Mouse (Mus musculus): ENCODE results near the gene Pnldc1. TPM values are rescaled to one million over a fixed set of nuclear protein-coding genes. Genes with fewer than 3 reads are reported as not detected.

The Pnldc1 gene
- polyA plus RNA-seq, 1 experiment = 17.1 TPM

DNA sequence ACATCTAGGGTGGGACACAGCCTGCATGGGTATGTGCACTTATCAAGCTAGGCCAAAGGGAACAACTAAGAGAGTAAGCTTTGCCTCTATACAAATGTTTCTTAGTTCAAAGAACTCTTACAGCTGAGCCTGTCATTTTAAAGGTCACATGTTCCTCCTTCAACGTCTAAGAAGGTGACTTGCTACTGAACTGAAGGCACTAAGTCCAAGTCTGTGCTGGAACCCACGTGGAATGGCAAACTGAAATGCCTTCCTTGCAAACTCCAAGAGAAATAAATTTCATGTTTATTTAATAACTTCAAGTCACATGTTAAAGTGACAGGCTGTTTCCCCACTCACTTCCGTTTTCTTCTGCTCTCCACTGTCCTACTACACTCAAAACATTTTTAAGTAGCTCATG is 52.6 kb downstream of the Pnldc1 start:
- Histone ChIP-seq H3K27me3 (ENCODE audit: control insufficient read depth, insufficient read depth, low read length) (no peaks in the 10 kb centered on the region), H3K36me3 (ENCODE audit: control insufficient read depth, insufficient read depth, low read length) (no peaks in the 10 kb centered on the region), H3K4me3 (ENCODE audit: control insufficient read depth, low read depth, low read length) (no peak overlapping the region), H3K4me1 (ENCODE audit: control insufficient read depth, insufficient read depth, low read length) (peaks cover 11% of the 10 kb centered on the region), H3K27ac (ENCODE audit: control insufficient read depth, insufficient read depth, low read depth, low read length) (no peak overlapping the region)
- no peak for TF ChIP-seq CTCF (IDR thresholded peaks at IDR 0.05; ENCODE audit: control insufficient read depth, insufficient read depth, insufficient replicate concordance, low read depth, low read length)
- no peak for TF ChIP-seq POLR2A (IDR thresholded peaks at IDR 0.05; ENCODE audit: control insufficient read depth, low read depth, low read length)

DNA sequence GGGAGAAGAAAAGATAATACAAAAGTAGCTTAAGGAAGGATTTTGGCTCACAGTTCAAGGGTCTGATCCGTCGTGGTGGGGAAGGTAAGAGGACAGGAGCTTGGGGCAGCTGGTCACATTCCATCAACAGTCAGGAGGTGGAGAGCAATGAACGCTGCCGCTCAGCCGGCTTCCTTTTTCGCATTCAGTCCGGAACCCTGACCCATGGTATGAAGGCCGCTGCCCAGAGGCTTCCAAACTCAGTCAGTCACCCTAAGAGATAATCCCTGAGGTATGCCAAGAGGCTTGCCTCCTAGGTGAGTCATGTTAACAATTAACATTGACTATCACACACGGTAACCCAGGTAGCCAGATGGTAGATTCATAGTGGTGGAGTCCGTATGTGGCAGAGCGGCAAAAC is 55.6 kb downstream of the Pnldc1 start:
- H3K4me3 ChIP-seq (ENCODE audit: control insufficient read depth, low read depth, low read length) = no peak overlapping the region
- no peak overlapping the region for H3K27ac ChIP-seq (ENCODE audit: control insufficient read depth, insufficient read depth, low read depth, low read length)
- no peak for TF ChIP-seq POLR2A (IDR thresholded peaks at IDR 0.05; ENCODE audit: control insufficient read depth, low read depth, low read length)
- TF ChIP-seq CTCF (IDR thresholded peaks at IDR 0.05; ENCODE audit: control insufficient read depth, insufficient read depth, insufficient replicate concordance, low read depth, low read length) = no peak
- H3K36me3 ChIP-seq (ENCODE audit: control insufficient read depth, insufficient read depth, low read length) = no peaks in the 10 kb centered on the region
- H3K27me3 ChIP-seq (ENCODE audit: control insufficient read depth, insufficient read depth, low read length) = no peaks in the 10 kb centered on the region
- H3K4me1 ChIP-seq (ENCODE audit: control insufficient read depth, insufficient read depth, low read length) = peaks cover 8% of the 10 kb centered on the region

DNA sequence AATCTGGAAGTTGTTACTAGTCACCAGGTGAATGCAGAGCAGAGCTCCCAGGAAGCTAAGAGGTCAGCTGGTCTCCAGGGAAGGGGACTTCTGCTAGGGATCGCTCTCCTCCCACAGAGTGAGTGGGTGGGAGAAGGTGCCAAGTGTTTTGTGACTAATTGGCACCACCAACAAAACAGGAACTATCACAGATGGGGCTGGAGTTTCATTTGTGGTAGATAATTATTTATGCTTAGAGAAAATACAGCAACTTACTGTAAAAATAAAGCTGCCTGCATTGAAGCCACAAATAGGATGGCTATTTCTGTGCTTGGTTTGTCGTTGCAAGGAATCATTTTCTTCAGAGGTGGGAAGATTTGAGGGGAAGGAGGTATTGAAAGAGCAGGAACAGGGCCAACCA is 56.2 kb downstream of the Pnldc1 start:
- TF ChIP-seq CTCF (IDR thresholded peaks at IDR 0.05; ENCODE audit: control insufficient read depth, insufficient read depth, insufficient replicate concordance, low read depth, low read length) (no peak), POLR2A (IDR thresholded peaks at IDR 0.05; ENCODE audit: control insufficient read depth, low read depth, low read length) (no peak)
- Histone ChIP-seq H3K36me3 (ENCODE audit: control insufficient read depth, insufficient read depth, low read length) (no peaks in the 10 kb centered on the region), H3K27me3 (ENCODE audit: control insufficient read depth, insufficient read depth, low read length) (no peaks in the 10 kb centered on the region), H3K27ac (ENCODE audit: control insufficient read depth, insufficient read depth, low read depth, low read length) (no peak overlapping the region), H3K4me3 (ENCODE audit: control insufficient read depth, low read depth, low read length) (no peak overlapping the region), H3K4me1 (ENCODE audit: control insufficient read depth, insufficient read depth, low read length) (peaks cover 8% of the 10 kb centered on the region)

DNA sequence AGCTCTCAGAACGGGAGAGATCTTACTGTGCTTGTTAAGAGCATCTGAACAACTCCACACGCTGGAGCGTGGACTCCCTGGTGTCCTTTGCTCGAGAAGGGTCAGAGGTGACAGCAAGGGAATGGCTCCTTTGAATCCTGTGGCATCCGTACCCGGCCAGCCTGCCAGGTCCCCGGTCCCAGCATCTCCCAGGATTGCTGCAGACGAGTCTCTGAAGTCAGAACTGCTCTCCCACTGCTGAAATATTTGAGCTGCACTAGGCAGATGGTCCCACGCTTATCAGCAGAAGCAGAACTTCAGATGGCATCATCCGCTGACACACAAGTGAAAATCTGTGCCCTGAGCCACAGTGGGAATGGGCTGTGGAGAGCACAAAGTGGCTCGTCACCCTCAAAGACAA is 58.3 kb downstream of the Pnldc1 start:
- Histone ChIP-seq H3K36me3 (ENCODE audit: control insufficient read depth, insufficient read depth, low read length) (no peaks in the 10 kb centered on the region), H3K4me3 (ENCODE audit: control insufficient read depth, low read depth, low read length) (no peak overlapping the region), H3K27ac (ENCODE audit: control insufficient read depth, insufficient read depth, low read depth, low read length) (no peak overlapping the region), H3K4me1 (ENCODE audit: control insufficient read depth, insufficient read depth, low read length) (peaks cover 8% of the 10 kb centered on the region), H3K27me3 (ENCODE audit: control insufficient read depth, insufficient read depth, low read length) (no peaks in the 10 kb centered on the region)
- no peak for TF ChIP-seq CTCF (IDR thresholded peaks at IDR 0.05; ENCODE audit: control insufficient read depth, insufficient read depth, insufficient replicate concordance, low read depth, low read length)
- no peak for TF ChIP-seq POLR2A (IDR thresholded peaks at IDR 0.05; ENCODE audit: control insufficient read depth, low read depth, low read length)

DNA sequence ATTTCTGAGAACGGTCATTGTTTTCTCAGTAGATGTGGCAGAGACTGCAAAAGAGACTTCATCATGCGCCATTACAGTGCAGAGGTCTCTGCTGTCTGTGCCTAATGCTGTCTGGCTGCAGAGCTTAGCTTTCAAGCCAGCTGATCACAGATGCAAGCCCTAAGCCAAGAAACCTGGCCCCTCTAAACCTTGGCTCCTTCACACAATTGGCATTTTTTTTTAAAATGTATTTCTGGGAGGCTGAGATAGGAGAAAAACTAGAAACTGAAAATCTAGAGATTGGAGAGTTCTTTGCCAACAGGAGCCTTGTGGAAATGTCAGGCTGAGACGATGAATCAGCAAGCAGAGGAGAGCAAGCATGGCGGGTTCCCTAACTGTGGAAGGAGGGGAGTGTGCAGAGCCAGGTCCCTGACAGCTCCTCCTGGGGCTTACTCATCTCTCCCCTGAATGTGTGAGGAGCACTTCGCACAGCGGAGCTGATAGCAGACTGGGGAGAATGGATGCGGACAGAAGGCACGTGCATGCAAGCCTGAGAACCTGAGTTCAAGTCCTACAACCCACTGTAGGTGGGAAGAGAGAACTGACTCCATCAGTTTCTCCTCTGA is 60.1 kb downstream of the Pnldc1 start:
- H3K36me3 ChIP-seq (ENCODE audit: control insufficient read depth, insufficient read depth, low read length) = no peaks in the 10 kb centered on the region
- H3K4me1 ChIP-seq (ENCODE audit: control insufficient read depth, insufficient read depth, low read length) = peaks cover 11% of the 10 kb centered on the region
- H3K27ac ChIP-seq (ENCODE audit: control insufficient read depth, insufficient read depth, low read depth, low read length) = no peak overlapping the region
- no peak overlapping the region for H3K4me3 ChIP-seq (ENCODE audit: control insufficient read depth, low read depth, low read length)
- TF ChIP-seq POLR2A (IDR thresholded peaks at IDR 0.05; ENCODE audit: control insufficient read depth, low read depth, low read length) = no peak
- H3K27me3 ChIP-seq (ENCODE audit: control insufficient read depth, insufficient read depth, low read length) = no peaks in the 10 kb centered on the region

DNA sequence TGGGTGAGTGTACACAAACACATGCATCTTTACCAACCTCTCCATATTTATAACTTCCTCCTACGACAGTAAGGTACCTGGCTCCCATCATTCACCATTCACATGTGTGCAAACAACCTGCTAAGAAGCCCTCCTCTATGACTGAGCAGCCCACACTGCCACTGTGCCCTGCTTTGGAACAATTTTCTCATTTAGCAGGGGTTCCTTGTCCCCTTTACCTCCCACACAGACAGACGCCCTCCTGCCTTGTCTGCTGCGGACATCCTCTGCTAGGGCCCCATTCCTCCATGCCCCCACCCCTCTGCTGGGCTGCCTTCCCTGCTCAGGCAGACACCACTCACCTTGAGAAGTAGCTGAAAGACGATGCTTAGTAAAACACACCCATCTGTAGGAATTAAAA is 62.3 kb downstream of the Pnldc1 start:
- H3K27ac ChIP-seq (ENCODE audit: control insufficient read depth, insufficient read depth, low read depth, low read length) = no peak overlapping the region
- H3K4me3 ChIP-seq (ENCODE audit: control insufficient read depth, low read depth, low read length) = no peak overlapping the region
- TF ChIP-seq POLR2A (IDR thresholded peaks at IDR 0.05; ENCODE audit: control insufficient read depth, low read depth, low read length) = no peak
- no peak for TF ChIP-seq CTCF (IDR thresholded peaks at IDR 0.05; ENCODE audit: control insufficient read depth, insufficient read depth, insufficient replicate concordance, low read depth, low read length)
- H3K4me1 ChIP-seq (ENCODE audit: control insufficient read depth, insufficient read depth, low read length) = peaks cover 4% of the 10 kb centered on the region; the same call in 1 of the 2 replicates
- no peaks in the 10 kb centered on the region for H3K36me3 ChIP-seq (ENCODE audit: control insufficient read depth, insufficient read depth, low read length)
- no peaks in the 10 kb centered on the region for H3K27me3 ChIP-seq (ENCODE audit: control insufficient read depth, insufficient read depth, low read length)

DNA sequence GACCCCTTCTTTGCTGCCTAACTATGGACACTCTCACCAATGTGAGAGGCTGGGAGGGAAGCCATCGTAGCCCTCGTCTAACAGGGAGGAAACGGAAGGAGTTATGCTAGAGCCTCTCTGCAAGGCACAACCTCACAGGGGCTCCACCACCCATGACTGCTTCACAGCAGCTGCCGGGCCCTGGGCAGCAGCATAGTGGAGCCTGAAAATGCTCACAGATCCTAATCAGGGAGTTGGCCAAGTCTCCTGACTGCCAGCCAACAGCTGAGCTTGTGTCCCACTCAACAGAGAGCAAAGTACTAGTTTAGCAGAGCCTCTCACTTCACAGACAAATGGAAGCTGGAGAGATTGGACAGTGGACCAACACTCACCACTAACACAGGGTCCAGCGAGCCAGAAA is 63.6 kb downstream of the Pnldc1 start:
- no peak for TF ChIP-seq POLR2A (IDR thresholded peaks at IDR 0.05; ENCODE audit: control insufficient read depth, low read depth, low read length)
- TF ChIP-seq CTCF (IDR thresholded peaks at IDR 0.05; ENCODE audit: control insufficient read depth, insufficient read depth, insufficient replicate concordance, low read depth, low read length) = no peak
- Histone ChIP-seq H3K36me3 (ENCODE audit: control insufficient read depth, insufficient read depth, low read length) (no peaks in the 10 kb centered on the region), H3K4me1 (ENCODE audit: control insufficient read depth, insufficient read depth, low read length) (peaks cover 3% of the 10 kb centered on the region; the same call in 1 of the 2 replicates), H3K27ac (ENCODE audit: control insufficient read depth, insufficient read depth, low read depth, low read length) (no peak overlapping the region), H3K4me3 (ENCODE audit: control insufficient read depth, low read depth, low read length) (no peak overlapping the region), H3K27me3 (ENCODE audit: control insufficient read depth, insufficient read depth, low read length) (no peaks in the 10 kb centered on the region)

DNA sequence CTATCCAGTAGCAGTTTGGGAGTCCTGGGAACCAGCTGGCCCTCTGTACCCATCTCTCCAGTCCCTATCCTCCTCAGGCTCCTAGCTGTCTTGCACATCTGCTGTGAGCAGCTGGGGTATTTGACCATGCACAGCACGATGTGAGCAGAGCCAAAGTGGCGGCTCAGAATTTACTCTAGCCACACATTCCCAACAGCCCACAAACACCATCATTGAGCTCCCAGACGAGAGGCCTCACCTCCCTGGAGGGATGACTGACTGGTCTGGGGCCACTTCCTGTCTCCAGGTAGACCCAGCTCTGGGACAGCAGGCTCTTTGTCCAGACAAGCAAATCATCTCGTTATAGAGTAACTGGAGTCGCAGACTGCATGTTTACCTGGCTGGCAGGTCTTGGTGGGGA is 64.2 kb downstream of the Pnldc1 start:
- no peaks in the 10 kb centered on the region for H3K27me3 ChIP-seq (ENCODE audit: control insufficient read depth, insufficient read depth, low read length)
- H3K4me1 ChIP-seq (ENCODE audit: control insufficient read depth, insufficient read depth, low read length) = peaks cover 3% of the 10 kb centered on the region; the same call in 1 of the 2 replicates
- no peak overlapping the region for H3K27ac ChIP-seq (ENCODE audit: control insufficient read depth, insufficient read depth, low read depth, low read length)
- H3K4me3 ChIP-seq (ENCODE audit: control insufficient read depth, low read depth, low read length) = no peak overlapping the region
- TF ChIP-seq POLR2A (IDR thresholded peaks at IDR 0.05; ENCODE audit: control insufficient read depth, low read depth, low read length) (no peak), CTCF (IDR thresholded peaks at IDR 0.05; ENCODE audit: control insufficient read depth, insufficient read depth, insufficient replicate concordance, low read depth, low read length) (no peak)
- no peaks in the 10 kb centered on the region for H3K36me3 ChIP-seq (ENCODE audit: control insufficient read depth, insufficient read depth, low read length)
